Mouse (Mus musculus): ENCODE measurements around the gene Nagpa. TPM values are rescaled to one million over a fixed set of nuclear protein-coding genes. Genes with fewer than 3 reads are reported as not detected.

The Nagpa gene
- polyA plus RNA-seq (2017; shearing (Covaris generic)): 38.5 TPM

DNA sequence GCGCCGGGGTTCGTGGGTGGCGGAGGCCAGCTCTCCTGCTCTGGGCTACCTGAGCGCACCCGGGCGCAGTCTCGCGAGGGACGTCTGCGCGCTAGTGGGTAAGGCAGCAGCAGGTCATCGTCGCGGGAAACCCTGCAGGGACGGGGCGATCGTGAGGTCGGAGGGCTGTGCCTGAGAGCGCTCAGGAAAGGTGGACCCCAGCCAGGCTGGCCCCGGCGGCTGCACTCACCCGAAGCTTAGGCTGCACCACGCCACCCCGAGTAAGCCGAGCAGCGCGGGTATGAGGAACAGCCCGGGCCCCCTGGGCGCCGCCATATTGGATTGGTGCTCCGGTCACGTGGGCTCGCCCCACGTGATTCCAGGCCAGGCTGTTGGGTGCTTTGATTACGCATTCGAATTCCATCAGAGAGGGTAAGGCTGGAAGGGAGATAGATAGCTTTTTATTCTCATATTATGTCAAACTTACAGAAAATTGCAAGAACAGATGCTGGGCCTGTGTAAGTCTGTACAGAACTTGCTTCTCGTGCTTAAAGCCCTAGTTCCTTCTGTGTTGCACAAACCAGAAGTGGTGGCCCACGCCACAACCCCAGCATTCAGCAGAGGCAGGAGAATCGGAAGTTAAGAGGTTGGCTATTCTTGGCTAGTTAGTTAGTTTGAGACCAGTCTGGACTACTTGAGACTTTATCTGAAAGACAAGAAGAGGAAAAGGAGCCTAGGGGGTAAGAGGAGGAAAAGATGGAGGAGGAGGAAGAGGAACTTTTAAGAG, at the start of gene Nagpa:
Gene Nagpa, minus strand, starts transcription at position 345 of the 766 bp plus-strand sequence.

DNA sequence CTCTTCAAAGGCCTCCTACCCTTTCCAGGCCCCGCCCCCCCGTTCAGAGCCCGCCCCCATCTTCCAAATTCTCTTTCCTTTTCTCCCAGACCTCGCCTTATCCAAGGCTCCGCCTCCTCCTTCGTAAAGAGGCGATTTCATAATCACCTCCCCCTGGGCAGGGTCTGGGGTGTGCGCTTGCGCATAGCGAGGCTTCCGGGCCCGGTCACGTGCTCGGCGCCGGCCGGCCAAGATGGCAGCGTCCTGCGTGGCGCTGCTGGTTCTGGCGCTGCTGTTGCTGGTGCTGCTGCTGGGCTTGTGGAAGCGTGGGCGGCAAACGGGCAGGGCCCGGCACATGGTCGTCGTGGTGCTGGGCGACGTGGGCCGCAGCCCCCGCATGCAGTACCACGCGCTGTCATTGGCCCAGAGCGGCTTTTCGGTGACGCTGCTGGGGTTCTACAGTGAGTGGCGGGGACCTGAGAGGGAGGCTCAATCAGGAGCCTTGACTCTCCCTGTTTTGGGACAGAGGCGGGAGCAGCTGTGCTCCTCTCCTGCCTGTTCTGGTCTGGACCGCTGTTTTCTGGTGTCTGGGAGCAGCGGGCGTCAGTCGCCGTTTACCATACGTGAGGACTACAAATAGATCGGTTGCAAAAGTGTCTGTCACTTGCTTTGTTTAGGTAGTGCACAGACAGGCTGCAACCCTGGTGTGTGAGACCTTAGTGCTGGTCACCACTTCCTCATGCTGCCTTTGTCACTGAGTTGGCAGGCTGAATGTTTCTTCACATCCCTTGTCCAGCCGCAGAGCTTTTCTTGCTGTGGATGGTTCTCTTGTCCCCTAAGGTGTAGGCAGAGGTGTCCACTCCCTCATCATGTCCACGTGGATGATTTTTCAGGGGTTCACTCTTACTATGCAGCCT, 29.9 kb upstream of the Nagpa start, which contains the start of gene Alg1:
Gene Alg1, plus strand, starts transcription at position 204 of the 896 bp plus-strand sequence.

DNA sequence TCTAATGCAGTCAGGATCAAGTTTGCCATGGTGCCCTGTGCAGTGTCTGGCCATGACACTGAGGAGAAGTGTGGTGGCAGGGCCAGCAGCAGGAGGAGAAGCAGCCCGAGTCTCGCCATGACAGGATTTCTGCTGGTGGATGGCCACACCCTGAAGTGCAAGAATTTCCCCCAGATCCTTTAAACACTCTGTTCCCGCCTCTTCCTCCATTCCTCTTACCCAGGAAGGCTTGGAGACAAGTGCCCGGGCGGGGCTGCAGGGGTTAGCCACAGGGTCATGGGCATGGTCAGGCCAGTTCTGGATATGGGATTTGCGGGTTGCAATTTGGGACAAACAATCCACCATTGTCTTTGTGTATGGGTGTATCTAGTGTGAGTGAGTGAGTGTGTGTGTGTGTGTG, 18.3 kb upstream of the Nagpa start, which contains the start of gene AU021092:
Gene AU021092, minus strand, starts transcription at position 160 of the 400 bp plus-strand sequence.

GRCm38 (mm10) chr16:5147037-5147385, 56.8 kb downstream of the Nagpa start, which contains the start of gene Sec14l5:
Gene Sec14l5, plus strand, starts transcription at chr16:5147109.

Other genes starting within 250 kb of the Nagpa start
- gene Anks3, start 239.8 kb downstream of the Nagpa start, polyA plus RNA-seq (2017; shearing (Covaris generic)): 54.5 TPM
- 0.24 TPM for gene Sept12, start 206.2 kb downstream of the Nagpa start, polyA plus RNA-seq (2017; shearing (Covaris generic))
- gene Smim22, start 196.7 kb downstream of the Nagpa start, polyA plus RNA-seq (2017; shearing (Covaris generic)): not detected
- gene Rogdi, start 190.5 kb downstream of the Nagpa start, polyA plus RNA-seq (2017; shearing (Covaris generic)): 14.6 TPM
- 109 TPM for gene Glyr1, start 154.1 kb downstream of the Nagpa start, polyA plus RNA-seq (2017; shearing (Covaris generic))
- gene Ubn1, start 154.0 kb downstream of the Nagpa start, polyA plus RNA-seq (2017; shearing (Covaris generic)): 62.2 TPM
- 0.37 TPM for gene Ppl, start 71.6 kb downstream of the Nagpa start, polyA plus RNA-seq (2017; shearing (Covaris generic))
- gene Sec14l5, start 56.9 kb downstream of the Nagpa start, polyA plus RNA-seq (2017; shearing (Covaris generic)): not detected
- not detected for gene AU021092, start 18.3 kb upstream of the Nagpa start, polyA plus RNA-seq (2017; shearing (Covaris generic))
- 37.7 TPM for gene Alg1, start 29.6 kb upstream of the Nagpa start, polyA plus RNA-seq (2017; shearing (Covaris generic))
- gene Eef2kmt, start 52.0 kb upstream of the Nagpa start, polyA plus RNA-seq (2017; shearing (Covaris generic)): 26.7 TPM

All from effector memory CD4-positive, alpha-beta T cell, adult 7 months (primary cell).